Mouse (Mus musculus) heart, postnatal 0 days (tissue): ENCODE measurements around the gene Aoah. TPM values are rescaled to one million over a fixed set of nuclear protein-coding genes. Genes with fewer than 3 reads are reported as not detected.

Experiments used
- ATAC-seq: fragments of 200-750 bp; cut with Nextera tagmentation; 2 replicates; pipeline ENCODE4 v1.8.0; 2017; ENCODE audit warnings: low read depth, moderate number of reproducible peaks, moderate library complexity; ENCODE audit not compliant: insufficient read depth
- DNase-seq: peaks from one replicate; pipeline ENCODE4 v3.0.0-alpha.2; 2016; ENCODE audit warnings: low spot score
- H3K27ac ChIP-seq: fragments of 300-500 bp; sonication (generic); 2 replicates; pipeline ENCODE4 v1.5.1; 2014; ENCODE audit warnings: low read depth, mild to moderate bottlenecking
- H3K27me3 ChIP-seq: fragments of 300-500 bp; sonication (generic); 2 replicates; pipeline ENCODE4 v1.6.1; 2014; ENCODE audit warnings: low read length, mixed read lengths; ENCODE audit not compliant: control insufficient read depth, insufficient read depth
- H3K36me3 ChIP-seq: fragments of 300-500 bp; sonication (generic); replicated peaks from 2 replicates; pipeline ENCODE4 v1.6.1; 2014; ENCODE audit warnings: low read length, mixed read lengths; ENCODE audit not compliant: control insufficient read depth, insufficient read depth
- H3K4me1 ChIP-seq: fragments of 300-500 bp; sonication (generic); 2 replicates; pipeline ENCODE4 v1.6.1; 2014; ENCODE audit warnings: antibody characterized with exemption; ENCODE audit not compliant: control insufficient read depth, insufficient read depth
- H3K4me2 ChIP-seq: fragments of 300-500 bp; sonication (generic); 2 replicates; pipeline ENCODE4 v1.6.1; 2014; ENCODE audit warnings: low read depth, mild to moderate bottlenecking, low read length, moderate library complexity
- H3K4me3 ChIP-seq: fragments of 300-500 bp; sonication (generic); 2 replicates; pipeline ENCODE4 v1.5.1; 2014; ENCODE audit warnings: low read depth, low read length
- H3K9ac ChIP-seq: fragments of 300-500 bp; sonication (generic); replicated peaks from 2 replicates; pipeline ENCODE4 v1.6.1; 2014; ENCODE audit warnings: low read depth, low read length, mixed read lengths
- H3K9me3 ChIP-seq: fragments of 300-500 bp; sonication (generic); replicated peaks from 2 replicates; pipeline ENCODE4 v1.6.1; 2016; ENCODE audit warnings: low read length; ENCODE audit not compliant: control insufficient read depth
- CTCF ChIP-seq: IDR thresholded peaks from 2 replicates; pipeline ENCODE4 v1.5.1; 2016; ENCODE audit warnings: antibody characterized with exemption, control low read depth, low read depth
- EP300 ChIP-seq: IDR thresholded peaks from 2 replicates; pipeline ENCODE4 v1.6.1; 2016; ENCODE audit warnings: antibody characterized with exemption, low read depth
- WGBS: fragments of 180-500 bp; shearing (Covaris S2); extraction: QIAGEN DNeasy Blood & Tissue Kit; methylation state at CpG from one replicate; pipeline ENCODE4 v1.1.7; 2014; 5-methylcytosine and 5-hydroxymethylcytosine counted together
- polyA plus RNA-seq: library from polyadenylated mRNA; unstranded; fragments of >200 nt; fragmentation: Nextera tagmentation; extraction: Ambion mirVana; gene quantifications from 2 replicates; pipeline ENCODE4 v1.2.1, GENCODE M21; 2015
- total RNA-seq: library from RNA; depleted of rRNA; stranded (reverse); fragments of >200 nt; gene quantifications from 2 replicates; pipeline ENCODE4 v1.2.3, GENCODE M21; 2014; ENCODE audit warnings: low replicate concordance

The Aoah gene
- total and polyA plus RNA-seq, 2 experiments from 2014 or later = 0.46 to 0.80 TPM

DNA sequence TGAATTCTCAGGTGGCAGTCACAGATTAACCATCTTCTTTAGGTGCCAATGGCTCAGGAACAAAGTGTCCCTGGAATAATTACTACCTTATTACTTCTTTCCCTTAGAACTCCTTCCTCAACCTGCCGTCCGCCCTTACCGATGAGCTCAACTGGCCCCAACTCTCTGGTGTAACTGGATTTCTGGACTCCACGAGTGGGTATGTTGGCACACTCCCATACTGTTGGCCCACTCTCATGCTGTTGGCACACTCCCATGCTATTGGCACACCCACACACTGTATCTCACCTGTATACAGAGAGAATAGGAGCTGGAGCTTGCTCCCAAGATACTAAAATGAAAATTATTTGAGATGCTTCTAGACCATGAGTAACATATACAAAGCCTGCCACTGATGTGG lies 147.8 kb downstream of the Aoah start:
- TF ChIP-seq CTCF = no peak
- no peak for TF ChIP-seq EP300
- ATAC-seq (no peak), DNase-seq (no peak)
- no peak overlapping the region for H3K4me2 ChIP-seq
- no peak overlapping the region for H3K9ac ChIP-seq
- 86% methylated on average over 4 of the region's 4 CpGs for WGBS
- H3K36me3 ChIP-seq = no peaks in the 10 kb centered on the region
- no peaks in the 10 kb centered on the region for H3K27me3 ChIP-seq
- H3K27ac ChIP-seq = no peak overlapping the region
- H3K4me1 ChIP-seq = no peaks in the 10 kb centered on the region
- no peaks in the 10 kb centered on the region for H3K9me3 ChIP-seq
- H3K4me3 ChIP-seq = no peak overlapping the region

DNA sequence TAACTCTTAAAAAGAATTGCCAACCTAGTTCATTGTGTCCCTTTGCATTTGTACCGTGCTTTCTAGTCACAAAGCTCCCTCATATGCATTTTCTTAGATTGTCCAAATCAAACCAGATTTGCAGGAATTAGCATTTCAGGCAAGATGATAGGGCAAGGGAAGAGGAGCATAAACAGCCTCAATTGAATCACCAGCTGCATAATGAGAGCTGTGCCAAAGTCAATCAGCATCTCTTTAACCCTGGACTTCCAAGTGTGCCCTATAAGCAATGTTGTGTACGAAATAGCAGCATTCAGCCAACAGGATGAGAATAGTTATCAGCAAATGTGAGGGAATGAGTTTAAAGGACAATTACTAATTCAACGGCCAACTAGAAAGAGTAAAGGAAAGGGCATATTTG lies 169.2 kb downstream of the Aoah start:
- no peaks in the 10 kb centered on the region for H3K9me3 ChIP-seq
- no peaks in the 10 kb centered on the region for H3K36me3 ChIP-seq
- no peaks in the 10 kb centered on the region for H3K4me1 ChIP-seq
- no peak for ATAC-seq
- 72% methylated on average over 3 of the region's 3 CpGs for WGBS
- no peak overlapping the region for H3K27ac ChIP-seq
- no peak overlapping the region for H3K9ac ChIP-seq
- no peak for DNase-seq
- H3K27me3 ChIP-seq = no peaks in the 10 kb centered on the region
- H3K4me2 ChIP-seq = no peak overlapping the region
- TF ChIP-seq CTCF = no peak
- TF ChIP-seq EP300 = no peak
- no peak overlapping the region for H3K4me3 ChIP-seq

DNA sequence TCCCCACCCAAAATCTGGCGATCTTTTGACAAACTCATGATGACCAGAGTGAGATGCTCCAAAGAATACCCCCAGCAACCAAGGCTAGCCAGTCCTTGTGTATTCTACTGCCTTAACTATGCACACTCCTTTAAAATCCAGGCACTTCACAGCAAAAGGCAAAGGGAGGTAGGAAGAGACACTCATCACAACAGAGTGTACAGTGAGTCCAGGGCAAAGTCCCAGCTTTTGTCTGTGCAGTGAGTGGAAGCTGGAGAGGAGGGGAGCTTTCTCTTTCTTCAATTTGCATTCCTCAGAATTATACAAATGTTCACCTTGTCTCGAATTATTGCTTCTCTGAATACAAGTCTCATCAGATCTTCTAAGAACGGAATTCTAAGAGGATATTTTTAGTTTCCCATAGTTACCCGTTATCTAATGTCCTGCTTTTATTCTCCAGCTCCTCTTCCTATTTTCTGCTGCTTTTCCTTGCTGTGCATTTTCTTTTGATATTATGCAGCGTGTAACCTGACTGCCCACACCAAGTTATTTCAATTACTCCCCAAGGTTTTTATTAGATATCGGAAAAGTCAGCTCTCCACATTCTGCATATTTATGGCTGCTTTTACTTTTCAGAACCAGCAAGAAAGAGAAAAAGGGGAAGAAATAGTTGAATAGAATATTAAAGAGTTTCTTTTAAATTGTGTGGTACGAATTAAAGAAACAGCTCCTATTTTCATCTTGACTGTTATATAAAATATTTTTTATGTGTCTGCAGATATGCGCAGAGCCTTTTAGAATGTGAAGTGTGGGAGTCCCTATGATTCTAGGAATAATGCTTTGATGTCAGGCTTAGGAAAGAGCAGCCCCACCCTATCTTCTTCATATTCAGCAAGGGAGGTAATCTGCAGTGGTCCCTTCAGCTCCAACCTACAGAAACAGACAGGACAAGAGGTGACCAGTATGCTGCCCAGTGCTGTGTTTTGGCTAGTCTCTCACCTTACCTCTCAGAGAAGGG lies 187.6 kb downstream of the Aoah start:
- WGBS = 70% methylated on average over 8 of the region's 8 CpGs
- Histone ChIP-seq H3K4me2 (no peak overlapping the region), H3K27me3 (no peaks in the 10 kb centered on the region), H3K9me3 (no peaks in the 10 kb centered on the region), H3K36me3 (no peaks in the 10 kb centered on the region), H3K27ac (no peak overlapping the region), H3K4me1 (no peaks in the 10 kb centered on the region), H3K9ac (no peak overlapping the region), H3K4me3 (no peak overlapping the region)
- TF ChIP-seq CTCF = no peak
- TF ChIP-seq EP300 = no peak
- ATAC-seq (no peak), DNase-seq (no peak)

DNA sequence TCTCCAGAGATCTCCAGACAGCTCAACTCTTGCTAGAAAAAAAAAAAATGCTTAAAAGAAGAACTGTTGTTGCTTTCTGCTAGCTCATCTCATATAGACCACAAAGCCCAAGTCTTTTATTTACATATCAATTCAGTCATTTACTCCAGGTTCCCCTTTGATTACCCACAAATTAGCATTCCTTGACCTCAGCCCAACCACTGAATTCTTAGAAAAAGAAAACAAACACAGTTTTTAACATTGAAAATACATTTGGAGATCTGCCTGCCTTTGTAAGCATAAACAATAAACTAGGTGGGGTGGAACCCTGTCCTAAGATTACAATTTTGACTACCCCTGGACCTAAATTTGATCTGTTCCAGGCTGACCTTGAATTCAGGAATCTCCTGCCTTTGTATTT lies 191.6 kb downstream of the Aoah start:
- no peak for ATAC-seq
- TF ChIP-seq EP300 (no peak), CTCF (no peak)
- no peak overlapping the region for H3K4me3 ChIP-seq

DNA sequence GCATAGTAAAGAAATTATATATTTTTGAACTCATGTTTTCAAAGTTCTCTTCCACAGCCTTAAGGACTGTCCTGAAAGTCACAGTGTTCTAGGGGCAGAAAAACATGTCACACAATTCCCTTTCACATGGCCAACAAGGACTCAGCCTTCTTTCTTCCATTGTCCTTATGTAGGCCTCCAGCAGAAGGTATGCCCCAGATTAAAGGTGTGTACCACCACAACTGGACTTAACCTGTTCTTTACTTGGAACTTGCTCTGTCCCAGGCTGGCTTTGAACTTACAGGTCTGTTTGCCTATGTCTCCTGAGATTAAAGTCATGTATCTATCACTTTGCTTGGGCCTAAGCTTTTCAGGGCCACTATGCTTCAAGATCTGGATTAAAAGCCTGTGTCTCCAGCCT lies 192.0 kb downstream of the Aoah start:
- H3K9ac ChIP-seq = no peak overlapping the region
- no peak for ATAC-seq
- no peaks in the 10 kb centered on the region for H3K36me3 ChIP-seq
- H3K4me2 ChIP-seq = no peak overlapping the region
- H3K4me3 ChIP-seq = no peak overlapping the region
- H3K27ac ChIP-seq = no peak overlapping the region
- no peaks in the 10 kb centered on the region for H3K27me3 ChIP-seq
- TF ChIP-seq CTCF (no peak), EP300 (no peak)
- no peak for DNase-seq
- H3K4me1 ChIP-seq = no peaks in the 10 kb centered on the region
- H3K9me3 ChIP-seq = no peaks in the 10 kb centered on the region

More for the DNA sequence above, 191.6 kb downstream of the Aoah start:
- Histone ChIP-seq H3K36me3 (no peaks in the 10 kb centered on the region), H3K27me3 (no peaks in the 10 kb centered on the region), H3K9me3 (no peaks in the 10 kb centered on the region), H3K4me2 (no peak overlapping the region), H3K9ac (no peak overlapping the region), H3K4me1 (no peaks in the 10 kb centered on the region), H3K27ac (no peak overlapping the region)
- no peak for DNase-seq
